Mouse (Mus musculus) embryonic stem cell, embryonic (primary cell): ENCODE data around the gene Trappc4.

Experiments
- CTCF ChIA-PET, 4 experiments: fragments of 300-600 bp in 2 of 4; fragments of 350-600 bp in 2 of 4; sonication (Branson Sonifier 250); formaldehyde crosslinking; loops; one replicate each; lab custom pipeline; 2022; ENCODE audit warnings: inconsistent platforms in 2 of 4; lab: Charles Lee
- POLR2A ChIA-PET, 4 experiments: fragments of 300-600 bp in 2 of 4; fragments of 350-600 bp in 2 of 4; sonication (Branson Sonifier 250); formaldehyde crosslinking; loops; one replicate each; lab custom pipeline; 2022; ENCODE audit warnings: antibody characterized with exemption in 4 of 4, inconsistent platforms in 1 of 4; lab: Charles Lee

The Trappc4 gene

DNA sequence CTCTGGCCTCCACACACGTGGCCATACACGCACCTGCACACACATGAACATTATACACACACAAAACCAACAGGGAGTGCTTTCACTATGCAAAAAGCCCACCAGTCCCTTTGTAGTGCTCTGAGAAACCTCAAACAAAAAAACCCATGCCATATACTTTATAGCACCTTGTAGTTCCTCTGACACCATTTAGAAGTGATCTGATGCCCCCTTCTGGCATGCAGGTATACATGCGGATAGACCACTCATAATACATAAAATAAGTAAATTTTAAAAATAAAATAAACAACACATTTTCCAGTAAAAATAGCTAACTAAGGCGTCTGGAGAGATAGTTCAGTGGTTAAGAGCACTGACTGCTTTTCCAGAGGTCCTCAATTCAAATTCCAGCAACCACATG is 50.2 kb downstream of the Trappc4 start:
- ChIA-PET POLR2A (interaction anchor here in 1 of 4 experiments (5.9 to 8.7 kb wide), 2 partner anchors 12 to 21 kb away, joined by 100 to 120 read pairs; partner anchors contain the start of genes H2afx and Hmbs), CTCF (no interaction called here)
